Mouse (Mus musculus): ENCODE measurements around the gene Mrps16. TPM values are rescaled to one million over a fixed set of nuclear protein-coding genes. Genes with fewer than 3 reads are reported as not detected.

The Mrps16 gene
- polyA plus RNA-seq (2021), result 80.4 TPM

DNA sequence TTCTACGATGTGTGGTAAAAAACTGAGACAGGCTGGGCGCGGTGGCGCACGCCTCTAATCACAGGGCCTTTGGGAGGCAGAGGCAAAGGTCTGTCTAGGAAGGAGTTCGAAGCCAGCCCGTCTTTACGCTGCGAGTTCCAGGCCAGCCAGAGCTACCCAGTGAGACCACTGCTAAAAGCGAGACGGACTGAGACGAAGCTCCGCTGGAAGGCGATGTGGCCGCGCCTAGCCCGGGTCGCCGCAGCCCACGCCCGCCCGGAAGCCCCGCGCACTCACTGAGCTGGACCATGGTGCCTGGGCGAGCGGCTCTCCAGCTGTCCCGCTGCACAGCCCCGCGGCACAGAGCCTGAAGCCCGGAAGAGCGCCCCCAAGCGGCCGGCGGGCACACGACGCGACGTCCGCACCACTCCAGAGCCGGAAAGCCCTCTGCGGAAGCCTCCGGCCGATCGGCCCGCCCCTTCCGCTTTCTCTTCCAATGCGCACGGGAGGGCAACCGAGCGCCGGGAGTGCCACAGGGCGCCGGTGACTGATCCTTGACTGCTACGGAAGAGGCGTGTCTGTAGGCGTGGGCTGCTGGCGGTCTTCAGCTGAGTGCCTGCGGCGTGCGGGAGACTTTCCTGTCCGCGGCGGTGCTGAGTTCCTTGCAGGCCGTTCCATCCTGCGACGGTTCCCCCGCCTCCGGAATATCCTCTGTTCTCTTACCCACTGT, at the start of gene Mrps16:
Mrps16 (minus strand) TSS at position 430 of the 709 bp plus-strand sequence.
- no peaks in the 10 kb centered on the region for H3K27me3 ChIP-seq
- ChIA-PET CTCF (interaction anchor here (0.7 to 1.2 kb wide), 6 partner anchors 12 to 63 kb away, joined by 3 to 5 read pairs (median 3); no protein-coding TSS in a partner anchor), POLR2A (no interaction called here)
- in situ Hi-C loops (cut with MboI; ENCODE audit: low pct_unique_long_range_greater_than_20kb), result no loop called here
- TF ChIP-seq CTCF (IDR thresholded peaks at IDR 0.05), result no peak
- ATAC-seq (peak; percentile 96), DNase-seq (ENCODE audit: low read depth, low spot score) (peak; percentile 46)

DNA sequence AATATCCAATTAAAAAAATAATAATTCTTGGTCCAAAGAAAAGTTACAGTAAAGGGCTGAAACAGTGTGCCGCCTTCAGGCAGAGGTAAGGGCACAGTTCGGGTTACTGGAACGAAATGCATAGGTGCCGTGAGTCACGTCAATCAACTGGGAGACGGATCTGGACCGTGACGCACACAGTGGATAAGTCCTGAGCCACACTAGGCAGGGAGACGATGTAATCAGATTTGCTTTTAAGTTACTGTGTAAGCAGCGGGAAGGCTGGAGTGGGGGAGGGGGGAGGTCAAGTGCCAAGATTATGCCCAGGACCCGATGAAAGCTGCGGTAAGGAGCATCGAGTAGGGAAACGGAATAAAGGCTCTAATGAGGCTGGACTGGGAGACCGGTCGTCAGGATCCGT, 48.8 kb upstream of the Mrps16 start:
- TF ChIP-seq CTCF (IDR thresholded peaks at IDR 0.05), result no peak
- ChIA-PET POLR2A (no interaction called here), CTCF (no interaction called here)
- no peak for DNase-seq (ENCODE audit: low read depth, low spot score)
- H3K27me3 ChIP-seq, result no peaks in the 10 kb centered on the region
- in situ Hi-C loops (cut with MboI; ENCODE audit: low pct_unique_long_range_greater_than_20kb), result no loop called here
- no peak for ATAC-seq

DNA sequence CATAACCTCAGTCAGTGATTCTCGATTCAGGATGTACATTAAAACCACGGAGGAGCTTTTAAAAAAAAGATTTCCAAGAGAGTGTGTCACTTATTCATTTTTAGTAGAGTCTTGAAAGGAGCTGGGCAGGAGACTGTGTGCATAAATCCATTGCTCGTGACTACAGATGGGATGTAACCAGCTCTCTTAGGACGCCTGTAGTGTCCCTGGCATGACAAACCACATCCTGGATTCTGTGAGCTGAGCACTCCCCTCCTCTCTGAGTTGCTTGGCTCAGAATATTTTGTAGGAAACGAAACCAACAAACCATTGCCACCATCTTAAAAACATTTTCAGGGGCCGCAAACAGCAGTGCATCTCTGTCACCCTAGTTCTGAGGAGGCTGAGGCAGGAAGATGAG, 43.5 kb upstream of the Mrps16 start:
- no peaks in the 10 kb centered on the region for H3K27me3 ChIP-seq
- ATAC-seq, result no peak

DNA sequence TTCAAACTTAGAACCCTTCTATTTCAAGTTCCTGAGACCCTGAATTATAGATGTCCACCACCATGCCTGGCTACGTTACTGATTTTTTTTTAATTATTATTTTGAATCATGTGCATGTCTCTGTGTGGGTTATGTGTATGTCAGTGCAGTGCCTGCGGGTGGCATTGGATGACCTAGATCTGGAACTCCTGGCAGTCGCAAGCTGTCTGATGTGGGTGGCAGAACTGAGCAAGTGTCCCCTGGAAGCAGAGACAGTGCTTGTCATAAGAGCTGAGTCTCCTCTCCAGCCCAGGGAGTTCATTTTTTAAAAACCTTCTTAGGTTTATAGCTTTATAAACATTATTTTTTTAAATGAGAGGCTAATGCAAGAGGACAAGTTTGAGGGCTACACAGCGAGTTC, 39.0 kb upstream of the Mrps16 start:
- CTCF ChIA-PET, result no interaction called here
- no peak for DNase-seq (ENCODE audit: low read depth, low spot score)
- ATAC-seq, result no peak
- POLR2A ChIA-PET, result no interaction called here
- H3K27me3 ChIP-seq, result no peaks in the 10 kb centered on the region
- TF ChIP-seq CTCF (IDR thresholded peaks at IDR 0.05), result no peak
- in situ Hi-C loops (cut with MboI; ENCODE audit: low pct_unique_long_range_greater_than_20kb), result no loop called here

More for the DNA sequence above, 43.5 kb upstream of the Mrps16 start:
- ChIA-PET POLR2A (no interaction called here), CTCF (no interaction called here)
- DNase-seq (ENCODE audit: low read depth, low spot score), result no peak
- TF ChIP-seq CTCF (IDR thresholded peaks at IDR 0.05), result no peak
- in situ Hi-C loops (cut with MboI; ENCODE audit: low pct_unique_long_range_greater_than_20kb), result no loop called here

DNA sequence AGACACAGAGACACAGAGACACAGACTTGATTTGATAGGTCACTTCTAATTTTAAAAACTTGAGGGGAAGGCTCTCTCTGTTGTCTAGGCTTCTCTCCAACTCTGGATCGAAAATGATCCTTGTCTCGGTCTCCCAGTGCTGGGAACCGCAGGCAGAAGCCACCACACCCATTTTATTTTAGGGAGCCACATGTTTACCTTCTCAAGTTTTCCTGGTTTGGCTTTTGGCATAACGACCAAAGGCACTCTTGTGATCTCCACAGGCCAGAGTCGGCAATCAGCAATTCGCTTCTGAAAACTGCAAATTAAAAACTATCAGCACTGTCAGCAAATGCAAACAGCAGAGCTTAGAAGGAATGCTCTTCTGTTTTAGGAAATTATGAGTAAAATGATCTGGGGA, 38.3 kb upstream of the Mrps16 start:
- CTCF ChIA-PET, result no interaction called here
- in situ Hi-C loops (cut with MboI; ENCODE audit: low pct_unique_long_range_greater_than_20kb), result no loop called here

DNA sequence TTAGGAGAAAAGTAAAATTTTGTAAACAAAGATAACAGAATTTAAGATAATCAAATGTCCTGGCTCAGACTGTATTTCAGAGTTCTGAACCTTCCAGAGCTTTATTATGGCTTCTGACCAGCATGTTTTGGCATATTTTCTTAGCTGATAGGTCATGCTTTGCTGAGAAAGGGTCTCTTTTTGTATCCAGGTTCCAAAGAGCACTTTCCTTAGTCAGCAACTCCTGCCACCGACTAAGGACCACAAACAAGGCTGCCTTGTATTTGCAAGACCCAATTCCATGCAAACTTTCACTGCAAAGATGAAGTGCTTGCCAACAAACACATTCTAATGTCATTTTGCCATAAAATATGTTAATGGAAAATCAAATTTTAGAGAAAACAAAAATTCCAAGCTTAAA, 36.4 kb upstream of the Mrps16 start:
- H3K27me3 ChIP-seq, result no peaks in the 10 kb centered on the region
- ATAC-seq (no peak), DNase-seq (ENCODE audit: low read depth, low spot score) (no peak)
- in situ Hi-C loops (cut with MboI; ENCODE audit: low pct_unique_long_range_greater_than_20kb), result no loop called here
- POLR2A ChIA-PET, result no interaction called here
- CTCF ChIA-PET, result interaction anchor here (1.4 kb wide), 1 partner anchor 17 kb away, joined by 3 read pairs; no protein-coding TSS in a partner anchor
- no peak for TF ChIP-seq CTCF (IDR thresholded peaks at IDR 0.05)

More for the DNA sequence above, 38.3 kb upstream of the Mrps16 start:
- ATAC-seq (no peak), DNase-seq (ENCODE audit: low read depth, low spot score) (no peak)
- no peaks in the 10 kb centered on the region for H3K27me3 ChIP-seq
- TF ChIP-seq CTCF (IDR thresholded peaks at IDR 0.05), result no peak
- POLR2A ChIA-PET, result no interaction called here

DNA sequence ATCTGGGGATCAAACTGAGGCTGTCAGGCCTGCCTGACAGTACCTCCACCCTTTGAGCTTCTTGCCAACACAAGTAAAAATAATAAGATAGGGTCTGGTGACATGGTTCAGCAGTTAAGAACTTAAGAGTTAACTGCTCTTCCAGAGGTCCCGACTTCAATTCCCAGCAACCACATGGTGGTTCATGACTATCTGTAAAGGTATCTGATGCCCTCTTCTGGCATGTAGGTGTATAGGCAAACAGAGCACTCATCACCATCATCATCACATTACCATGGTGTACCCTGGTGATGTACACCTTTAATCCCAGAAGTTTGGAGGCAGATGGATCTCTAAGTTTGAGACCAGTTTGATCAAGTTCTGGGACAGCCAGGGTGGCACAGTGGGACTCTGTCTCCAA, 35.2 kb upstream of the Mrps16 start:
- no peak for DNase-seq (ENCODE audit: low read depth, low spot score)
- no peaks in the 10 kb centered on the region for H3K27me3 ChIP-seq
- ChIA-PET POLR2A (interaction anchor here (0.6 kb wide), 1 partner anchor 24 kb away, joined by 4 read pairs; no protein-coding TSS in a partner anchor), CTCF (interaction anchor here (1.4 to 1.6 kb wide), 2 partner anchors 16 to 26 kb away, joined by 3 read pairs; no protein-coding TSS in a partner anchor)
- in situ Hi-C loops (cut with MboI; ENCODE audit: low pct_unique_long_range_greater_than_20kb), result no loop called here
- no peak for TF ChIP-seq CTCF (IDR thresholded peaks at IDR 0.05)
- ATAC-seq, result no peak

DNA sequence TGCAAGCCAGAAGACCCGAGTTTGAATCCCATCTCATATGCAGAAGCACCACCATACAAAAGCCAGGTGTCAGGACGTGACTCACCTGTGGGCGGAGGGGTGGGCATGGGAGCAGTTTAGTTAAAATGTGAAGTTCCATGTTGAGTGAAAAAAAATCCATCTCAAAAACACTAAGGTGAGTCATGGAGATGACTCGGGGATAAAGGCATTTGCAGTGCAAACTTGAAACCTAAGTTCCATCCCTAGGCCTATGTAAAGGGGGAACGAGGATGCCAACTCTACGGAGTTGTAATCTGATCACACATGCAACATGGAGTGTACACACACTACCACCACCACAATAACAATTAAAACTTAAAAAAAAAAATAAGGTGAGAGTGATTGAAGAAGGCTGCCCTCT, 29.6 kb upstream of the Mrps16 start:
- in situ Hi-C loops (cut with MboI; ENCODE audit: low pct_unique_long_range_greater_than_20kb), result no loop called here
- no peak for DNase-seq (ENCODE audit: low read depth, low spot score)
- ChIA-PET CTCF (no interaction called here), POLR2A (no interaction called here)
- no peaks in the 10 kb centered on the region for H3K27me3 ChIP-seq
- no peak for ATAC-seq
- no peak for TF ChIP-seq CTCF (IDR thresholded peaks at IDR 0.05)

DNA sequence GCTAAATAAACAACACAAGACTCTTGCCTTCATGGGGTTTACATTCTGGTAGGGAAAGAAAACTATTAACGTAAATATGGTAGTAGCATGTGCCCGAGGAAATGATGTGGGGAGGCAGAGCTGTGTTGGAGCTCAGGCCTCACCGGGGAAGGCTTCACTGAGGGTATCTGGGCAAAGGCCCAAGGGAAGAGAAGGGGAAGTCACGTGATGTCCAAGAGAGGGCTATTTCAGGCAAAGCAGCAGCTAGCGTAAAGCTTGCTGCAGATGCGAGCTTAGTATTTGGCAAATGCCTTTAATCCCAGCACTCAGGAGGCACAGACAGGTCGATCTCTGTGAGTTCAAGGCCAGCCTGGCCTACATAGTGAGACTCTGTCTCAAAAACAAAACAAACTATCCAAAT, 28.8 kb upstream of the Mrps16 start:
- ATAC-seq (no peak), DNase-seq (ENCODE audit: low read depth, low spot score) (no peak)
- in situ Hi-C loops (cut with MboI; ENCODE audit: low pct_unique_long_range_greater_than_20kb), result no loop called here
- H3K27me3 ChIP-seq, result no peaks in the 10 kb centered on the region
- ChIA-PET CTCF (interaction anchor here (1.5 kb wide), 1 partner anchor 29 kb away, joined by 3 read pairs; no protein-coding TSS in a partner anchor), POLR2A (no interaction called here)
- no peak for TF ChIP-seq CTCF (IDR thresholded peaks at IDR 0.05)

DNA sequence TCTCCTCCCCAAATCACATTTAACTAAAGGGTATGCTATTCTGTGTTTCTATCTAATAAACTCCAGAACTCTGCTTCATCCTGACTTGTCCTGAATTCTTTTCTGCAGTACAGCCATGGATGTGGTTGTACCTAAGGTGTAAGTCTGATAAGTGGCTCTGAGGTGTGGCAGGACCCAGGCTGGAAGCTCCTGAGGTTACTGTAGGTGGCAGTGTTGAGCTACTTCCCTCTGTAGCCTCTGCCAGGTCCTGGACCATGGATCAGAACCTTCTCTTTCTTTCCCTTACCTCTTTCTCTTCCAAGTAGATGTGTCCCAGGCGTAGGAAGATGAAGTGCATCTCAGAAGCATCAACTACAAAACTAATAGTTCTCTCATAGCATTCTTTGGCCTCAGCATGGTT, 6.6 kb upstream of the Mrps16 start:
- DNase-seq (ENCODE audit: low read depth, low spot score) (no peak), ATAC-seq (no peak)
- CTCF ChIA-PET, result interaction anchor here (1.0 to 3.4 kb wide), 4 partner anchors 16 to 54 kb away, joined by 3 to 15 read pairs (median 6); no protein-coding TSS in a partner anchor
- TF ChIP-seq CTCF (IDR thresholded peaks at IDR 0.05), result peak; percentile 79
- in situ Hi-C loops (cut with MboI; ENCODE audit: low pct_unique_long_range_greater_than_20kb), result loop anchor here (5.0 kb wide), 2 partner anchors 157 to 267 kb away; partner anchors contain the start of gene Synpo2l
- H3K27me3 ChIP-seq, result no peaks in the 10 kb centered on the region
- POLR2A ChIA-PET, result no interaction called here

DNA sequence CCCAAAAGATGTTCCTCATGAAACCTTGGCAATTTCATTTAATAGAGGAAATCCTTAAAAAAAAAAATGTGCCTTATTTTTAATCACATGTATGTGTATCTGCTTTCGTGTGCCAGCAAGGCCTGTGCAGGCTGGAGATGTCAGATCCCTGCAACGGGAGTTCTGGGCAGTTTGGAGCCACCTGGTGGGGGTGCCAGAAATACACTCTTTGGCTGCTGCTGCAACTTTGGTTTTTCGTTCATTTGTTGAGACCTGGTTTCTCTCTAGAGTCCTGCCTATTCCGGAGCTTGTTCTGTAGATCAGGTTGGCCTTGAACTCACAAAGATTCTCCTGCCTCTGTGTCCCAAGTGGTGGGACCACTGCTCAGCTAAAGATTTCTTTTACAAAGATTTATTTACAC, 5.4 kb upstream of the Mrps16 start:
- H3K27me3 ChIP-seq, result no peaks in the 10 kb centered on the region
- ChIA-PET POLR2A (no interaction called here), CTCF (interaction anchor here (1.0 to 3.4 kb wide), 4 partner anchors 17 to 55 kb away, joined by 3 to 15 read pairs (median 6); no protein-coding TSS in a partner anchor)
- ATAC-seq (no peak), DNase-seq (ENCODE audit: low read depth, low spot score) (no peak)
- in situ Hi-C loops (cut with MboI; ENCODE audit: low pct_unique_long_range_greater_than_20kb), result no loop called here
- peak; percentile 54 for TF ChIP-seq CTCF (IDR thresholded peaks at IDR 0.05)

Measured in Patski (cell line).